Mouse (Mus musculus): ENCODE results near the gene 9930111J21Rik1. TPM values are rescaled to one million over a fixed set of nuclear protein-coding genes. Genes with fewer than 3 reads are reported as not detected.
"Not testable (repeated sequence)": the region's sequence is repeated elsewhere in the genome, so short reads cannot be mapped to it uniquely, and the experiment has no call there.

The 9930111J21Rik1 gene
- total RNA-seq (2021): 1 to 10 TPM in 1 of 2 experiments, under 1 TPM in 1; 0.59 to 1.0 TPM
- long read RNA-seq, experiment 1: 0 reads
- long read RNA-seq, experiment 2: 0 reads

DNA sequence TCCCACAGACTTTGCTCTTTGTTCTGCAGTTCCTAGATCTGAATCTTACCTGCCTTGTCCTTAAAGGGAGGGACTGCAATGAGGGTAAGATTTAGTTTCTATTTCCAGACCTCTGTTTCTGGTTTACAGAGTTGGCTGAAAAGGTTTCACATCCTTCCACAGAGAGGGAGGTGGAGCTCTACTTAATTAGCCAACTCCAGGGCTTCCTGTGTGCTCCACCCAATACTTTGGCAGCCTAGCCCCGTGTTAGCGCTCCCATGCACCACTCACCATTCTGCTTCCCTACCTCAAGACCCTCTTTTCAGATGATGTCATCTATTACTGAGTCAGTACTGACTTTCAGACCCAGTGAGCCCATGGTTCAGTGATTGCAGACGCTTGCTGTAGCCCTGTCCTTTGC lies at the start of gene 9930111J21Rik1:
9930111J21Rik1 (minus strand) TSS at position 148 of the 400 bp plus-strand sequence.
- DNase-seq: not testable (repeated sequence)

DNA sequence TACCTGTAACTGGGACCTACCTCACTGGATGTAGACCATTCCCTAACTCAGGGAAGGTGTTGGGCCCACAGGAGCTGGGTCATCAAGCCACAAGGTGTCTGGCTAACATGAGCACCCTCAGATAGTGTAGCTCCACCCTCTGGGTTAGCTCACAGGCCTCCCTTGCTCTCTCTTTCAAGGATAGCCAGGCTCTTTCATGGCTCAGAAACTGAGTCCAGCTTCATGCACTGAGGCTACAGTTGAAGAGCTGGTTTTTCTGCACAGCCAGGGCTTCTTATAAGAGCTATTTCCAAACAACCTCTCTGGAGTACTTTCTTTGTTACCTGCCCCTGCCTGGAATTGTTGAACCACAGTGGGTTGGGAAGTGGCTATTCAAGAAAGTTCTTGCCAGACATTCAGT lies 32.9 kb upstream of the 9930111J21Rik1 start:
- not testable (repeated sequence) for DNase-seq

DNA sequence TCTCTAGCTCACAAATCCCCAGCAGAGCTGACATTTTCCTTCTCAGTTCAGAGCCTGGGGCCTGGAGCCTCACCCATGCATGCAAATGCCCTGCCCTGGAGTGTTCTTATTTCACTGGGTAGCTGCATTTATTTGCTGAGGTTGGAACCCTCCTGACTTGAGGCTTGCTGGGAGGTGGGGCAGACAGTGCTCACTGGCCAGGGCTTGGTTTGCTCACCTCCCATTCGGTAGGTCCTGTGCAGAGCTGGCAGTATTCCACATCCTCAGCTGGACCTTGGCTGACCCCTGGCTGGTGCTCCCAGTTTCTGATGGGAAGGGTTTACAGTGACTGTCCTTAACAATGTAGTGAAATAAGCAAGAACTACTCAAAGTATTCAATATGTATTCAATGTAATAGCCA lies 27.6 kb upstream of the 9930111J21Rik1 start:
- not testable (repeated sequence) for DNase-seq

DNA sequence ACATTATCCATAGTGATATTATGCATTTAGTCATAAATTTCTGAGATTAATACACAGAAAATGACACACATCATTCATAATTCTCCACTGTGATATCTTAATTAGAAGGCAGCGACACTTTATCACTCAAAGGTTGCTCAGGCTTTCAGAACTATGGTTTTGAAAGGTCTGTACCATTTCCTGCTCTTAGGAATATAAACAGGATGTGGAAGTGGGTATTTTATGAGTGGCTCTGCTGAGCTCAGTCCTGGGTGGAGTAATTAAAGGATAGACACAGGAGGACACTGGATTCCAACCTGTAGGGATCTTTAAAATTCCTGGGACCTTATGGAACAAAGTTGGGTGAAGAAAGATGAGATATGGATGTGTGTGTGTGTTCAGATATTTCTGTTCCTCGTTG lies 27.1 kb upstream of the 9930111J21Rik1 start:
- not testable (repeated sequence) for DNase-seq

DNA sequence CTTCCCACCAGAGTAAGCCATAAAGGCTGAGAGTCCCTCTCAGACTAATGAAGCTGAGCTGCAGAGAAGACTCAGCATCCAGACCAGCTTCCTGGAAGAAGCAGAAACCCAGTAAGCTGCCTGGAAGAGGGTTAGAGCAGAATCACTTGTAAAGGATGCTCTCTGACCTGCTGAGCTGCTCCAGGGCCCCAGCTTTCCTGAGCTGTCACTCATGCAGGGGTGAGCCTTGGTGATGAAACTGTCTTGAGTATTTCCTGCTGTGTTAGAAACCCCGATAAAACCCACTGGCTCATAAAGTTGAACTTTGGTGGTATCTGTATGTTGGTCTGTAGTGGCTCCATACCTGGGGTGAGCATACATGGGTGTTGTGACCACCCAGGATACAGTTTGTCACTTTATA lies 21.2 kb upstream of the 9930111J21Rik1 start:
- not testable (repeated sequence) for DNase-seq

DNA sequence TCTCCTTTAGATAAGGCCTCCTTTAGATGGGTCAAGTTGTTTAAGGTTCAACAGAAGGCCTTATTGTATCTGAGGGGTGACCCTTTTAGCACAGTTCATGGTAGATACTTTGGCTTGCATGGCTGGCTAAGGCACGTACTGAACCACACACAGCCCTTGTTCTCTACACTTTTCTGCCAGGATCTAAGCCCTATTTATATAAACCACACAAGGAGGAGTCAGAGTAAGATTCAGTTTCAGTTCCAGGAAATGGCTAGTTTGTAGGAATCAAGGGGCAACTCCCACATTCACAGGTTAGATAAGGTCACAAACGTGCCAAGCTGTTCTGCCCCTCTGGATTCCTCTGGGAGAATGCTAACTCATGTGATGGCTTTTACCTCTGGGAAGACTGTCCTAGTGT lies 14.8 kb upstream of the 9930111J21Rik1 start, which contains the start of gene Tgtp1:
Tgtp1 (minus strand) TSS at position 155 of the 400 bp plus-strand sequence.
- not testable (repeated sequence) for DNase-seq

DNA sequence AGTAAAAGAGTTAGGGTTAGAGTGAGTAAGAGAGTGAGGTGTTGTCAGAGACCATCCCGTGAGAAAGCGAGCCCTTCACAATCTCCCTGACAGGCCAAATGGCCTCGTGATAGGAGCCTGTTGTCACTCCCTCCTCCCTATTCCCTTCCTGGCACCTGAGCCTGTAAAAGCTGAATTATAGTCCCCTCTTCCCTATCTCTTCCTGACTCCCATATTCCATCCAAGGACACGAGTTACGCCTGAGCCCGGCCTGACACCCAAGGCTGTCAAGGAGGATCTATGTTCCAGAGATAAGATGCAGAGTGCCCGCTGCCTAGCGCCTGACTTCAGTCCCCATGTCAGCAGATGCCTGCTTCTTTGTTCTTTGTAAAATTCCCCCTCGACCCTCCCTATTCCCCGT lies 14.1 kb upstream of the 9930111J21Rik1 start:
- DNase-seq: not testable (repeated sequence)

DNA sequence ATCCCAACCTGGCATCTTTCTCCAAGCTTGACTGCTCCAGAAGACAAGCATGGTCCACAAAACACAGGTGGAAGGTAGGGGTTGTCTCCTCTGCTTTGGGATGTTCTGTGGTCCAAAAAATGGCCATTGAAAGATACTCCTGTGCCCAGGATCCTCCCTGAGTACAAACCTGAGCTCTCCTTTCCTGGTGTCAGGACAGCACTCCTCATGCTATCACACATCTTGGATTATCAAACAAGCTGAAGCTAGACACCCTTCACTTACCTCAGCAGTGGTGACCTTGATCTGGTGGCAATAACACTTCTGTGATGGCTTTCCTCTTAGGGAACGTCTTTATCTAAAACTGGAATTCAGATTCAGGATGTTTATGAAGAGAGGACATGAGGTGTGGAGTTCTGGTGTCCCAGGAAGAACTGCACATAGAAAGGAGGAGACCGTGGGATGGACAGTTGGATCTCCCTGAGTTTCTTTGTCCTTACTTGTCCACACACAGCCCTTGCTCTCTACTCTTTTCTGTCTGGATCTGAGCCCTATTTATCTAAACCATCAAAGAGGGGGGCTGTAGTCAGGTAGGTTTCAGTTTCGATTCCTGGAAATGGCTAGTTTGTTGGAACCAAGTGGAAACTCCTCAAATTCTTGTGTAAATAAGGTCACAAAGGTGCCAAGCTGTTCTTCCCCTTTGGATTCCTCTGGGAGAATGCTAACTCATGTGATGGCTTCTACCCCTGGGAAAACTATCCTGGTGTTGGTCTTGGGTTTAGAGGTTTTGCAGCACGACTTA lies 12.7 kb upstream of the 9930111J21Rik1 start, which contains the start of gene Gm12185:
Gm12185 (minus strand) TSS at position 487 of the 781 bp plus-strand sequence.
- DNase-seq: not testable (repeated sequence)

DNA sequence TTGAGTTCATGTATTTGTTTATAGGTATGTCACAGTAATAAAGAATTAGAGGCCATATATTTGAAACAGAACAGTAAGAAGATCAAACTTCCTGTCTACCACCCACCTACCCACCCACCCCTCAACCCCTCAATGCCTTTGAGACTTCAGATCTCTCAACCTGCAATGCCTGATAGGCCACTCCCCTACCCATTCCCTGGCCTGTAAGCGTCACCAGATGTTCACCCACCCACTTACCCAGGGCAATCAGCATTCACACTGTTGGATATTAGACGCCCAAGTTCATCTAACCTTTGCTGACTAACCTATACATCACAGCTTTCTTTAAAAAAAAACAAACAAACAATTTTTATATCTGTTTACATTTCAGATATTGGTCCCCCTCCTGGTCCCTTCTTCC lies 10.8 kb upstream of the 9930111J21Rik1 start:
- not testable (repeated sequence) for DNase-seq

DNA sequence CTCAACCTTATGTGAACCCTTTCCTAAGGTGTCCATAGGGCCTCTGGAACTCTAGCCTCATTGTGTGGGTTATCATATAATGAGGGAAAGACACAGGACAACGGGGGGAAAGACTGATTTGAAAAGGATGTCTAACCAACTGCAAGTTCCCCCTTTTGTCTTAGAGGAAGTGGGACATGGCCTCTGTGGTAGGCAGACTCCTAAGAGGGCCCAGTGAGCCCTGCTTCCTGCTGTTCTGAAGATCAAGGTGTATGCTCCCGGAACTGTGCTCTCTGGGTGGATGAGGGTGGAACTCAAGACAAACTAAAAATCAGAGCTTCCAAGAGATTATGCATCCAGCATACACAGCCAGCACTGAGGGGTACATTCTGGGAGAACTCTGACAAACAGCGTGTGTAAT lies 9.0 kb upstream of the 9930111J21Rik1 start:
- not testable (repeated sequence) for DNase-seq

DNA sequence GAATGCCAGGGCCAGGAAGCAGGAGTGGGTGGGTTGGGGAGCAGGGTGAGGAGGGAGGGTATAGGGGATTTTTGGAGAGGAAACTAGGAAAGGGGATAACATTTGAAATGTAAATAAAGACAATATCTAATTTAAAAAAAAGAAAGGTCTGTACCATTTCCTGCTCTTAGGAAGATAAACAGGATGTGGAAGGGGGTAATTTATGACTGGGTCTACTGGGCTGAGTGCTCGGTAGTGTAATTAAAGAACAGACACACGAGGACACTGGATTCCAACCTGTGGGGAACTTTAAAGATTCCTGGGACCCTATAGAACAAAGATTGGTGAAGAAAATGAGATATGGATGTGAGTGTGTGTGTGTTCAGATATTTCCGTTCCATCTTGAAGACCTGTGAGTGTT lies 3.6 kb upstream of the 9930111J21Rik1 start:
- not testable (repeated sequence) for DNase-seq

DNA sequence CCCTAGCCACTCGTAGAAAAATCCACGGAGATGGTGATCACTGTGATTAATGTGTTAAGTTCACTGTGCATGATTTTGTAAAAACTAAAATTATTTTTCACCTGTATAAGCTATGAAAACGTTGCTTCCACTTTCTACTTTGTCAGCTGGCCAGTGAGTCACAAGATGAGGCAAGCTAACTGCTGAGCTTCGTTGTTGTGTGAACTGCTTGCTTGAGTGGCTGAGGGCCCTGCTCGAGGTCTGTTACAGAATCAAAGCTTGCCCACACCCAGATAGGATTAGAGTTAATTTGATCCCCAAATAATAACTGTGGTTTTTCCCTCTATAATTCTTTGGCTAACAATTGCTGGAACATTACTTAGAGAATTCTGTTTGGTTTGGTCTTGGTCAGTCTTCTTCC lies 854 bp upstream of the 9930111J21Rik1 start:
- not testable (repeated sequence) for DNase-seq

DNA sequence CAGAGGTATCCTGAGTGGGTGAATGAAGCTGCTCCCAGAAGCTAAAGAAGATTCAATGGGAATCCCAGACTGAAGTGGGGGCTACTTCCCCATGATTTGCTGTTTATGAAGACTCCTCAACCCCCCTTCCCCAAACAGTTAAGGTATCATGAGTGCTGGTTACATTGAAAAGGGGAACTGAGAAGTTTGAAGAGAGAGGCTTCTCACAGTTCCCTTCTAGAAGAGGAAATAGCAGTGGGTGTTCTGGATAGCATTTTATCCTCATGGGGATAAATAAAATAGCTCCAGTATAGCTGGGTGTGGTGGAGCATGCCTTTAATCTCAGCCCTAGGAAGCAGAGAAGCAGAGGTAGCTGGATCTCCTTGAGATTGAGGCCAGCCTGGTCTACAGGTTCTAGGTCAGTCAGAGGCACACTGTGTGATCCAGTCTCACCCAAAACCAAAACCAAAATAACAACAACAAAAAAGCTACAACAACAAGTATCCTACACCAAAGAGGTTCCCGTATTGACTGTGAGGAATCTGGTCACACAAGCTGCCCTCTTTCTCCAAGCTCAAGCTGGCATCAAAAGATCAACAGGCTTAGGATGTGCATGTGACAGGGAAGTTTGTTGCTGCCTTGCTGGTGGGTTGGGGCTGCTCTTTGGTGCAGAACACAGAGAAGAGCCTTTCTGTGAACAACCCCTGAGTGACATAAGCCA lies 808 bp downstream of the 9930111J21Rik1 start, which contains the start of gene Olfr56:
Olfr56 (plus strand) TSS at position 650 of the 700 bp plus-strand sequence.
- DNase-seq: not testable (repeated sequence)

DNA sequence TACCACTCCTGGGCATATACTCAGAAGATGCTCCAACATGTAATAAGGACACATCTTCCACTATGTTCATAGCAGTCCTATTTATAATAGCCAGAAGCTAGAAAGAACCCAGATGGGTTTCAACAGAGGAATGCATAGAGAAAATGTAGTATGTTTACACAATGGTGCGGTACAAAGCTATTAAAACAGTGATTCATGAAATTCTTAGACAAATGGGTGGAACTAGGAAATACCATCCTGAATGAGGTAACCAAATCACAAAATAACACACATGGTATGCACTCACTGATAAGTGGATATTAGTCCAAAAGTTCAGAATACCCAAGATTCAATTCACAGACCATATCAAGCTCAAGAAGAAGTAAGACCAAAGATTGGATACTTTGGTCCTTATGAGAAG lies 4.5 kb downstream of the 9930111J21Rik1 start:
- DNase-seq: not testable (repeated sequence)

DNA sequence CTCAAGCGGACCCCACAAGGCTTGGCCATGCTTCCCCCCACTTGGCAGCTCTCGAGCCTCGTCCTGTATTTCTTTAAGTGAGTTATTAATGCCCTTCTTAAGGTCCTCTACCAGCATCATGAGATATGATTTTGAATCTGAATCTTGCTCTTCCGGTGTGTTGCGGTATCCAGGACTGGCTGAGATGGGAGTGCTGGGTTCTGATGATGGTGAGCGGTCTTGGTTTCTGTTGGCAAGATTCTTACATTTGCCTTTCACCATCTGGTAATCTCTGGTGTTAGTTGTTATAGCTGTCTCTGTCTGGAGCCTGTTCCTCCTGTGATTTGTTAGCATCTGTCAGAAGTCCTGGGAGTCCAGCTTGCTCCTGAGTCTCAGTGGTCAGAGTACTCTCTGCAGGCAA lies 33.1 kb downstream of the 9930111J21Rik1 start, which contains the start of gene Psme2b:
Psme2b (minus strand) TSS at position 101 of the 400 bp plus-strand sequence.
- DNase-seq: not testable (repeated sequence)

DNA sequence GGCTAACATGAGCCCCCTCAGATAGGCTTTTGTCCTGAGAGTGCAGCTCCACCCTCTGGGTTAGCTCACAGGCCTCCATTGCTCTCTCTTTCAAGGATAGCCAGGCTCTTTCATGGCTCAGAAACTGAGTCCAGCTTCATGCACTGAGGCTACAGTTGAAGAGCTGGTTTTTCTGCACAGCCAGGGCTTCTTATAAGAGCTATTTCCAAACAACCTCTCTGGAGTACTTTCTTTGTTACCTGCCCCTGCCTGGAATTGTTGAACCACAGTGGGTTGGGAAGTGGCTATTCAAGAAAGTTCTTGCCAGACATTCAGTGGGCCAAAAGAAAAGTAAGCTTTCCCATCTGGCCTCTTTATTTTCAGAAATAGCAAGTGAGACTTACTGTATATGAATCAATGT lies 39.9 kb downstream of the 9930111J21Rik1 start:
- DNase-seq: not testable (repeated sequence)

DNA sequence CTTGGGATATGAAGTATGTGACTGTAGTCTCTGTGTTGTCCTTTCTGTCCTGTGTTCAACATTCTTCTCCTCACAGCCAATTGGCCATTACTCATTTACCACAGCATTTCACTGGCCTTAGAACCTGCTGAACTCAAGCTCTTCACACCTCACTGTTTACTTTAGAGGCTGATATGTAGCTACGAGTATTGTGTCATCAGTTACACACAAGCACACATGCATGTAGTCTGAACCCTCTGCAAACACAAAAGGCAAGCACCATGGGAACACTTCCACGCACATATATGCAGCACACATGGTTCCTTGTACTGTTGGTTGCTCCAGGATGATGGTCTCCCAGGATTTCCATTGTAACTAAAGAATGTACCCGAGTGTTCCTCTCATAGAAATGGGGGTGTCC lies 43.9 kb downstream of the 9930111J21Rik1 start:
- not testable (repeated sequence) for DNase-seq

DNA sequence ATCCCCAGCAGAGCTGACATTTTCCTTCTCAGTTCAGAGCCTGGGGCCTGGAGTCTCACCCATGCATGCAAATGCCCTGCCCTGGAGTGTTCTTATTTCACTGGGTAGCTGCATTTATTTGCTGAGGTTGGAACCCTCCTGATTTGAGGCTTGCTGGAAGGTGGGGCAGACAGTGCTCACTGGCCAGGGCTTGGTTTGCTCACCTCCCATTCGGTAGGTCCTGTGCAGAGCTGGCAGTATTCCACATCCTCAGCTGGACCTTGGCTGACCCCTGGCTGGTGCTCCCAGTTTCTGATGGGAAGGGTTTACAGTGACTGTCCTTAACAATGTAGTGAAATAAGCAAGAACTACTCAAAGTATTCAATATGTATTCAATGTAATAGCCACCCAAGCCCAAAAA lies 45.3 kb downstream of the 9930111J21Rik1 start:
- DNase-seq: not testable (repeated sequence)

DNA sequence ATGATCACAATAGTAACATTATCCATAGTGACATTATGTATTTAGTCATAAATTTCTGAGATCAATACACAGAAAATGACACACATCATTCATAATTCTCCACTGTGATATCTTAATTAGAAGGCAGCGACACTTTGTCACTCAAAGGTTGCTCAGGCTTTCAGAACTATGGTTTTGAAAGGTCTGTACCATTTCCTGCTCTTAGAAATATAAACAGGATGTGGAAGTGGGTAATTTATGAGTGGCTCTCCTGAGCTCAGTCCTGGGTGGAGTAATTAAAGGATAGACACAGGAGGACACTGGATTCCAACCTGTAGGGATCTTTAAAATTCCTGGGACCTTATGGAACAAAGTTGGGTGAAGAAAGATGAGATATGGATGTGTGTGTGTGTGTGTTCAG lies 45.8 kb downstream of the 9930111J21Rik1 start:
- not testable (repeated sequence) for DNase-seq

DNA sequence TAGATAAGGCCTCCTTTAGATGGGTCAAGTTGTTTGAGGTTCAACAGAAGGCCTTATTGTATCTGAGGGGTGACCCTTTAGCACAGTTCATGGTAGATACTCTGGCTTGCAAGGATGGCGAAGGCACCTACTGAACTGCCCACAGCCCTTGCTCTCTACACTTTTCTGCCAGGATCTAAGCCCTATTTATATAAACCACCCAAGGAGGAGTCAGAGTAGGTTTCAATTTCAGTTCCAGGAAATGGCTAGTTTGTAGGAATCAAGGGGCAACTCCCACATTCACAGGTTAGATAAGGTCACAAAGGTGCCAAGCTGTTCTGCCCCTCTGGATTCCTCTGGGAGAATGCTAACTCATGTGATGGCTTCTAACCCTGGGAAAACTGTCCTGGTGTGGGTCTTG lies 51.1 kb downstream of the 9930111J21Rik1 start:
- DNase-seq: not testable (repeated sequence)

DNA sequence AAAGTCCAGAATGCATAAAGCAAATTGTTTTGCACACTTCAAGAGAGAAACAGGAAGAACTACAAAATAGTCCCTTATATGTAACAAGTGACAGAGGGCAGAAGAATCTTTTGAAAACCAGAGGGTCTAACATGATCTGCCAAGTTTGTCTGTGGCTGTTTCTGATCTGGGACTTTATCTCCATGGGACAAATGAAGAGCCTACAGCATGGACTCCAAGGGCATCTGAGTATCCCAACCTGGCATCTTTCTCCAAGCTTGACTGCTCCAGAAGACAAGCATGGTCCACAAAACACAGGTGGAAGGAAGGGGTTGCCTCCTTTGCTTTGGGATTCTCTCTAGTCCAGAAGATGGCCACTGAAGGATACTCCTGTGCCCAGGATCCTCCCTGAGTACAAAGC lies 52.8 kb downstream of the 9930111J21Rik1 start:
- DNase-seq: not testable (repeated sequence)

DNA sequence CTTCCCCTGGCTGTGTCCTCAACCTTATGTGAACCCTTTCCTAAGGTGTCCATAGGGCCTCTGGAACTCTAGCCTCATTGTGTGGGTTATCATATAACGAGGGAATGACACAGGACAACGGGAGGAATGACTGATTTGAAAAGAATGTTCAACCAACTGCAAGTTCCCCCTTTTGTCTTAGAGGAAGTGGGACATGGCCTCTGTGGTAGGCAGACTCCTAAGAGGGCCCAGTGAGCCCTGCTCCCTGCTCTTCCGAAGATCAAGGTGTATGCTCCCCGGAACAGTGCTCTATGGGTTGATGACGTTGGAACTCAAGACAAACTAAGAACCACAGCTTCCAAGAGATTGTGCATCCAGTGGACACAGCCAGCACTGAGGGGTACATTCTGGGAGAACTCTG lies 55.4 kb downstream of the 9930111J21Rik1 start:
- not testable (repeated sequence) for DNase-seq

DNA sequence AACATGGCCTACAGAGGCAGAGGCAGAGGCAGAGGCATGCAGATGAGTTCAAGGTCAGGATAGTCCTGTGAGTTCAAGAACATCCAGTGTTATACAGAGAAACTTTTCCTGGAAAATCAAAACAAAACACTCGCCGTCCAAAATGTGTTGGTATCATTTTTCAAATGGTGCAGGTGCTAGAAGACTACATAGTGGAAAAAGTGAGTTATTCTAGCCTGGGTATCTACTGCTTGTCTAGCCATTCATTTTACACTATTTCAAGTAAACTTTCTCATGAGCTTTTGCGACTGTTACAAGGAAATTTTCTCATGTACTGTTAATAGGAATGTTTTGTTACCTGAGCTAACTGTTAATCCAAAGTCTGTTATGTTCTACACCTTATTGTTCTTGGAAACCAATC lies 60.8 kb downstream of the 9930111J21Rik1 start:
- DNase-seq: no peak

Measured in gastrocnemius, postnatal 10 days (tissue).